Mouse (Mus musculus): ENCODE data around the gene Ptprg. TPM values are rescaled to one million over a fixed set of nuclear protein-coding genes. Genes with fewer than 3 reads are reported as not detected.

Ptprg gene
- total RNA-seq, 2 experiments from 2014 or later = 123 TPM

DNA sequence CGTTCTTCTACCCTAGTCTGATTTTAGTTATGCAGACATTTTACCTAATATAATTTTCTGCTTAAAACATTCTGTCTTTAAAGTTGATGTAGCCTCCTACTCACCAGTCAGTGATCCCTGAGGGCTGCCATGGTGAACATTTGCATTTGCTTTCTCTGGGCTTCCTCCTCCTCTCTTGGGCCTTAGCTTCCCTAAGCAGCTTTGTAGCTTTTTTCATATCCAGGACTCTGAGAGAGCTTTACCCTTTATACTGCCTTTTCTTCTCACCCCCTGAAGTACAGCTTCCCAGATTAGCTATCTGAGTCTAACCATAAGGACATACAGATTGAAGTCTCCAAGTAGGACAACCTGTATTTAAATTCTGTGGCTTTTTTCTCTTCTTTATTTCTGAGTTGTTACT lies 284.4 kb downstream of the Ptprg start:
- DNase-seq (ENCODE audit: low spot score in 2 of 2) = no peak
- intact Hi-C loops (cut with DNase I) = no loop called here

DNA sequence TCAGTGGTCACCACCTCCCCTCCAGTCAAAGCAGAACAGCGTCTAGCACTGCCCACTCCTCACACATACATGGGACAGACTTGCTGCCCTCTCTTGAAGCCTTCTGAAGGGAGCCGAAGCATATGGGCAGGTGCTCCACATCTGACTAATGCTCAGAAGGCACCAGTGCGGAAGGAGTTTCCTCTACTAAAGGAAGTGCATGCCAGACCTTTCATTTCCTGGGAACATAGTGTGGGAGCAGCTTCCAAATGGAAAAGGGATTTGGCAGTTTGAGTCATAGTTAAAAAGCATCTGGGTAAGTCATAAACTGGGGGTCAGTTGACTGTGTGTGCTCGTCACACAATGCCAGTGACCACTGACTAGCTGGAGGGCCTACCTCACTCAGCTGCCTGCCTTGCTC lies 288.3 kb downstream of the Ptprg start:
- peak in 1 of 2 experiments; percentile 18 for DNase-seq (ENCODE audit: low spot score in 2 of 2)
- intact Hi-C loops (cut with DNase I) = no loop called here

DNA sequence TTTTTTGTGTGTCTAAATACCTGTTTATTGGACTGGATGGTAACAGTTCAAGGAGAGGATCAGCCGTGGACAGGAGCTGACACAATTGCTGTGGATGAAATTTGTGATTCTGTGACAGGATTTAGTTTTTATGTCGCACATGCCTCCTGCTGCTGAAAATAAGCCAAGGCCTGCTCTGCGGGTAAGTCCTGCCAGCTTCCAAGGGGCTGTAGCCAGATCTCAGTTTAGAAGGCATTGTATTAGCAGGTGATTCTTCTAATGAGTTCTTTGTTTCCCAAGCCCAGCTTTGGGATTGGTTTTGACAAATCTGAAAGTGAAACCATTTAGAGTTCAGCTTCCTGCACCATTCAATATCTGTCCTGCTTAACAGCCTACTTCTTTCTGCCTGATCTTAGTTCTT lies 299.6 kb downstream of the Ptprg start:
- intact Hi-C loops (cut with DNase I) = no loop called here
- no peak for DNase-seq (ENCODE audit: low spot score in 2 of 2)

DNA sequence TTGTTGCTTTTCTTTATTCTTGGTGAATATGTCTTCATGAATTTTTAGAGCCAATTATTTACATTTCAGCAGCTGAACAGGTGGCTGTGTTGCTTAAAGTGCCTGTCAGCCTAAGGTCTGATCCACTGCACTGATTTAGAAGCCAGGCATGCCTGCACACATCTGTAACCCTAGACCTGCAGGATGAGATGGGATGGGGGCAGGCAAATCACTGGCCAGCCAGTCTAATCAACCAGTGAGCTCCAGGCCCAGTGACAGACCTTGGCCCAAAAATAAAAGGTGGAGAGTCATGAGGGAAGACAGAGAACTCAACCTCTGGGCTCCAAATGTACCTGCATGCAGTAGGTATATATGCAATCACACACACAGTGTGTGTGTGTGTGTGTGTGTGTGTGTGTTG lies 302.2 kb downstream of the Ptprg start:
- intact Hi-C loops (cut with DNase I) = no loop called here
- no peak for DNase-seq (ENCODE audit: low spot score in 2 of 2)

DNA sequence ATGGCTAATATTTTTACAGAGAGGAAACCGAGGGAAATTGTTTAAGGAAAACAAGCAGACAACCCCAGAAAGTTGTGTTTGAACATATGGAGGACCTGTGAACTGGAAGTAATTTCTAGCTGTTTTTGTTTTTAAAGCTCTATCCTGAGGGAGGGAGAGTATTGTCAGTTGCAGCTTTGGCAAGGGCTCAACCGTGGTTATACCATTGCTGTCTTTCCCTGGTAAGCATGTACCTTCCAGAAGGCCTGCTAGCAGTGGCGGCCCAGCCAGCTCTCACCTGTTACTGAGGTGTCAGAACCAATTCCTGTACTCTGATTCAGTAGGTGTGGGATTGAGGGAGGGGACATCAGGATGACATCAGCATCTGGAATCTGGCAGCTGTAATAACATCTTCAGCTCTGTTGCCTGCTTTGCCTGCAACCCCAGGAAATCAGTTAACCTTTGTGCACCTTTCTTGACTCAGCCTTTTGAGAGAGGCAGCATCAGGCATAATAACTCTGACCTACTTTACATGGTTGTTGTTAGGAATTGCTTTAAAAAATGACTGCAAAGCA lies 304.7 kb downstream of the Ptprg start:
- intact Hi-C loops (cut with DNase I) = no loop called here
- no peak for DNase-seq (ENCODE audit: low spot score in 2 of 2)

DNA sequence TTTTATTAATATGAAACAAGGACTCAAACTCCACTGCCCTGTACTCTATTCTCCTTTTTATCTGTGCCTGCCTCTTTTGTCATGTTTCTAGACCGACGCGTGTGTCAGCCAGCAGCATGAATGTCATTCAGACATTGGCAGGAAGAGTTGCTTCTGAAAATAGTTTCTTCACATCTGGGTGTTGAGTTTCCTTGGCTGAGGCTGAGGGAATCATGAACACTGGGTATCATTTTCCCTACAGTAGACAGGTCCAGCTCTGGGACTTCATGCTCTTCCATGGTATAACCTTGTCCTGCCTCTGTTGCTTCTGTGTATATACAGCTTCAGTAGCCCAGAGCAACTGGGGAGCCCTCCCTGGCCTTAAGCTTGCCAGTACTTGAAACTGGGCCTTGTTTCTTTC lies 310.0 kb downstream of the Ptprg start:
- intact Hi-C loops (cut with DNase I) = no loop called here
- DNase-seq (ENCODE audit: low spot score in 2 of 2) = no peak

DNA sequence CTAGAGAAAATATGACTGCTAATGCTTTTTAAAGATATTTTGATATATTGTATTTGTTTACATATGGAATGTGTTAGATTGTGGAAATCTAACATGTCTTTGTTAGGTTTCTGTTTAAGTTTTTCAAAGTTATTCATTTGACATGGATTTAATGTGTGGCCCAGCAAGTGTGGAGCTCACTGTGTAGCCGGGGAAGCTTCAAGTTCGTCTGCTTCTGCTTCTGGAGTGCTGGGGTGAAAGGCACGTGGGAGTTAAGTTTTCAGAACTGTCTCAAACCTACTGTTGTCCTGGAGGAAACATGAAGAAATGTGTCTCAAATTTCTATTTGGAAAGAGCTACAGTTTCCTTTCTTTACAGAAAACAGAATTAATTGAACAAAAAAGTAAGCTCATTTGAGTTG lies 311.5 kb downstream of the Ptprg start:
- intact Hi-C loops (cut with DNase I) = no loop called here
- no peak for DNase-seq (ENCODE audit: low spot score in 2 of 2)

DNA sequence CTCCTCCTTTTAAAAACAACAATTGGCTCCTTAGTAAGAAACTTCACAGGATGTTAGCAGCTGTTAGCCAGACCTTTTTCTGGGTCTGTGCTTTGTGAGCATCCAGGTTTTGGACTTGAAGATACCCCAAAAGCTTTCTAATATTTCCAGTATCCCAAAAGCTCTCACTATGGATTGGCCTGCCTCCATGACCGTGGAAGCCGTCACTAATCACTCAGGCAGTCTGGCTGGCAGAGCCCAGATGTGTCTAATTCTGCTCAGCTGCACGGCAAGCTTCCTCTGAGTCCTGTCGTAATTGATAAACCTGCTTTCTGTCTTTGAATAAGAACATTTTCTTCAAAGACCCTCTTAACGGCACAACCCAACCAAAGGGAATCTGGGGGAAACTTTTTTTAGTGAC lies 312.0 kb downstream of the Ptprg start:
- intact Hi-C loops (cut with DNase I) = no loop called here
- DNase-seq (ENCODE audit: low spot score in 2 of 2) = no peak

DNA sequence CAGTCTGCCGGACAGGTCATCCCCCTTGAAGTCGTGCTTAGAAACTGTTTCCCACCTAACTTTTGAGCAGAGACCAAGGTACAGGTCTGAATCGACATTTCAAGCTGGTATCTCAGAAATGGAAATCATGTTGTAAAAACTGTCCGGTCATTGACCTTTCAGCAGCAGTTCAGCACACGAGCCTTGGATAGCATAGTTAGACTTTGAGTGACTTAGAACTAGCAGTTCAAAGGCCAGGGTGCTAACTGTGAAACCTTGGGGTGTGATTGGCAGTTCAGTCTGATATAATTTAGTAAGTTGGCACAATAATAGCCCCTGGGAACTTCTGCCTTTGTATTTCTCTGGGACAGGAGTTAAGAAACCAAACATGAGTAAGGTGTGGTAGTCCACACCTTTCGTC lies 312.5 kb downstream of the Ptprg start:
- intact Hi-C loops (cut with DNase I) = no loop called here

DNA sequence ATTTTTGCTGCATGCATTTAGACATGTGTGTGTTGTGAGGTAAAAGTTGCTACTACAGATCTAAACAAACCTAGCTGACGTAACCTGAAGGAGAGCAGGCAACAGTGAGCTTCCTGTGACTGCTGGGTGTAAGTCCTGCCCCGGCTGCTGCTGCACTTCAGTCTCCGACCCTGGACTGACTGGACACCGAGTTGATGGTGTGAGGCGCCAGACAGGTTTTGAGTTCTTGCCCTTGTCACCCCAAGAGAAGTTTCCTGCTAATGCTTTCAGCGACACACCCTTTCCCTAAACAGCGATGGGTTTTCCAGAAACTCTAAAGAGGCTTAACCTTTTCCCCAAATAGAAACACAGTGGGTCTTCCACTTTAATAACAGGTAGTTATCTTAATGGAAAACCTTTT lies 313.1 kb downstream of the Ptprg start:
- no peak for DNase-seq (ENCODE audit: low spot score in 2 of 2)
- intact Hi-C loops (cut with DNase I) = no loop called here

More for the DNA sequence above, 312.5 kb downstream of the Ptprg start:
- no peak for DNase-seq (ENCODE audit: low spot score in 2 of 2)

DNA sequence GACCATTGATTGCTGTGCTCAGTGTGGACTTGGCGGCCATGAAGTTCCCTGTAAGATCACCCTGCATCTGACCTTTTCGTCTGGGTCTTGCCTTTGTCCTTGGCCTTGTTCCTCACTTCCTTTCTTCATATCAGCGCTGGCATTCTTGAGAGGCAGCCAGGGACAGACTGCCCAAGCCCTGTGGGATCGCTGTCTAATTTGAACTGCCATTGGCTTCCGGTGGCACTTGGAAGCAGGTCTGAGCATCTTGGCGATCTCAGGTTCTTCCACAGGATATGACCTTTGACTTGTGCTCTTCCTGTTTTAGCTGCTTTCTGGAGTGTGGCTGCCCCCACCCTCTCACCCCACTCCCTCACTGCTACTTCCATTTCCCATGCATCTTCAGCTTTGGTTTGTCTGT lies 315.3 kb downstream of the Ptprg start:
- intact Hi-C loops (cut with DNase I) = no loop called here
- no peak for DNase-seq (ENCODE audit: low spot score in 2 of 2)

DNA sequence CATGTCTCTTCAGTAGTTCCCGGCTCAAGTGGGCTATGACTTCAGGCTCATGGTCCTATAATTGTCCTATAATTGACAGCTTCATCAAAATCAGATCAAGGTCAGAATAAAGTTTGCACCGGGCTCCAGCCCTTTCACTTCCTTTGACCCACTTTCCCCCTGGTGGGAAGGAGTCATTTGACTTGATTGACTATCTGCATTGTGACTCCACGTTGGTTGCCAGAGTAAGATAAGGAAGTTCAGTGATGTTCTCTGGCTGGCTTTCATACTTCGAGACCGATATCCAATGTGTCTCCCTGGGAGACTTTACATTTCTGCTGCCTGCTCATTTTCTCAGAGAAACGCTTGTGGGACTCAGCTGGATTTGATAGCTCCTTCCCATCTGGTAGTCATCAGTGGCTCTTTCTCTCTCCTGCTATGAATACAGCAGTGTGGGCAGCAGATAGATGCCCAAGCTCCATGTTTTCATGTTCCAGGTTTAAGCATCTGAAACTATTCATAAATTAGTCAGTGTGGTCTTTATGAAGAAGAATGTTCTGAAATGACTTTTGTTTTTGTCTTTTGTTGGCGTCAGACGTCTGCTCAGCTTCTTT lies 318.5 kb downstream of the Ptprg start:
- intact Hi-C loops (cut with DNase I) = no loop called here
- peak; percentile 36 to 52 for DNase-seq (ENCODE audit: low spot score in 2 of 2)

DNA sequence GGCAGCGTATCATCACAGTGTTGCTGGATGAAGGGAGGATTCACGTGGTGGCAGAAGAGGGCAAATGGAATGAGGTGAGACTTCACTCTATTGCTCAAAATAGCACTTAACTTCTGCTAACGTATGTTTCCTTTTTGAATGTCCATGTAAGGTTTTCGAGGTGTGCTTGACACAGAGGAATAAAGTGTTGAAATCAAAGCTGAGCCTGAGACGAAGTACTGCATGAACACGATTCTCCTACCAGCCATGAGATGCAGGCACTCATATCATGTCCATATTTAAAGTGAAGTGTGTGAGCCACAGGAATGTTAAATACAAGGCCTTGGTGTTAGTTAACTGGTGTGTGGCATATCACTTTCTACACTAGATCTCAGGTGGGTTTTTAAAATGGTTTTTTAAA lies 320.9 kb downstream of the Ptprg start:
- DNase-seq (ENCODE audit: low spot score in 2 of 2) = no peak
- intact Hi-C loops (cut with DNase I) = no loop called here

DNA sequence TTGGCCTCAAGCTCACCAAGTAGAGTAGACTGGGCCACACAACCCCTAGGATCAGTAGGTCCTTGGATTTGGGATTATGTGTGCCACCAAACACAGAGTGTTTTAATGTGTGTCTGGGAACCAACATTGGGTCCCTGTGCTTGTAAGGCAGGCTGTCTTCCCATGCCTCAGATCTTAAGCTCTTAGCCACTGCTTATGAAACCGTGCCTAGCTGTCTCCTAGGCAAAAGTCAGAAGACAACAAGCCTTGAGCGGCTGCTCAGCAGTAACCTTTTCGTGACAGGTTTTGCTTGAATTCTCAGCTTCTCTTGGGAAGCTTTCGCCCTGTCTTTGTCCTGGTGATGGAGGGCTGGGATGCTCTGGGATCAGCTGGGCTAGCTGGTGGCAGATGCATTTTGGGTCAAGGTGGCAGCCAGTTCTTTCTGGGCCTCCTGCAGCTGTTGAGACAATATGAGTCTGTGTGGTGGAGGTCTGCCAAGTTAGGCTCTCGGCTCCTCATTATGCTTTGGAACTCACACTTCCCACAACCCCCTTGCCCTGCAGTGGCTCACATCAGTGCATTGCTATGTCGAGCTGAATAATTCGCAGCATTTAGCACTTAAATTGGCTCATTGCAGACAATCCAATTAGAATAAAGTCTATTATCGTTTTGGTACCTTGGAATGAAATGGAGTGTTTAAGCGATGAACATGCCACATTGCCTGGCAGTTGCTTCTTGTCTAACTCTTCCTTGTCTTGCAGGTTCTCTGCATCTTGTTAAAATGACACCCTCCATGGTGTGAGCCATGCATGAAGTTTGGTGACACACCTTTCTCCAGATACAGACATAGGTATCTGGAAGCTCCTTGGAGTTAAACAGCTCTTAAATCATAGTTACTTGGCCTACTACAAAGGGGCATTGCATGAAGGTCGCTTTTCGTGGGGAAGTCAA lies 321.9 kb downstream of the Ptprg start:
- intact Hi-C loops (cut with DNase I) = no loop called here
- peak; percentile 57 to 83 for DNase-seq (ENCODE audit: low spot score in 2 of 2)

DNA sequence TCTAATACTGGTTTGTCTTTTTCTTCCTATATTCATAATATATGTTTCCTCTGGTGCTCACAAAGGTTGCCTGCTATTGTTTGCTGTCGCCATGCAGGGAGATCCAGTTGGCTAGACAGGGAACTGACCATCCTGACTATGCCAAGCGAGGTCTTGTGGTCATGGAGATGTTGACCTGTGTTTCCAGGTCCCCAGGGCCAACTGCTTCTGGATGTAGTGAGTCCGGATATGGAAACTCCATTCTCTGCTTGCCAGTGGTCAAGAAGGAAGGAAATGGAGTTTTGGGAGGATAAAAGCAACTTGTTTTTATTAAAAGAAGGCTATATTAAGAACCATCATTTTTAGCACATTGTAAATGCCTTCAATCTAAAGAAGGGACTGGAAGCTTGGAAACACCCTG lies 327.8 kb downstream of the Ptprg start:
- DNase-seq (ENCODE audit: low spot score in 2 of 2) = no peak
- intact Hi-C loops (cut with DNase I) = loop anchor here (10.0 kb wide), 1 partner anchor 326 kb away; the partner anchor contains the start of gene Ptprg

DNA sequence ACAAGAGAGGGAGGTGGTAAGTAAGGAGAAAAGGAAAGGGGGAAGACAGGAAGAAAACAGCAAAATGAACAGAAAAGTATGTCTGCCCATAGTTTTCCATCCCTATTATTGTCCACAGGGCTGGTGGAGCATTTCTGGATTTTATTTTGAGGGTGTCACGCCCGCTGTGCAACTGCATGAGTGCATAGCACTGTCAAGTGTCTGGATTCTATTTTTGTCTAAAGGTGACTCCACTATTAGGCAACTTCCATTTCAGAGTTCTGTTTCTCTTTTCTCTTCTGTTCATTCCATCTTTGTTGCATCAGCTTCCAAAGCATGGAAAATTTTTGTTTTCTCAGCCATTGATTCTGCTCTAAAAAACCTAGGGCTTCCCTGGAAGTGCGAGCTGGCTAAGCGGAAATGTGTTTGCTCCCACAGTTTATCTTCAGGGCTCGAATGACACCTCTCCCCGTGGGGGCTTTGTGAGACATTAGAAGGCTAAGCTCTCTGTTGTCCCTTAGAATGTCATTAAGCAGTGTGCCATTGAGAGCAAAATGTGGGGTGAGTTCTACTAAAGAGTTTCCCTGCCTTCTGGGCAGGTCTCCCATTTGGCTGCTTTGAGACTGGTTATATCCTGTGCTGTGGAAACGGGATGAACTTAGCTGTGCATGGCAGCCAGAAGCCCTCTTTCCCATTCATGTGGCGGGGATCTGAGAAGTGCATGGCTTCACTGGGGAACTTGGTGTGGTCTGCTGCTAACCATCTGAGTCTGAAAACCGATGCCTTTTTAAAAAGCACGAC lies 330.0 kb downstream of the Ptprg start:
- intact Hi-C loops (cut with DNase I) = loop anchor here (10.0 kb wide), 1 partner anchor 329 kb away; the partner anchor contains the start of gene Ptprg
- peak in 1 of 2 experiments; percentile 27 for DNase-seq (ENCODE audit: low spot score in 2 of 2)

DNA sequence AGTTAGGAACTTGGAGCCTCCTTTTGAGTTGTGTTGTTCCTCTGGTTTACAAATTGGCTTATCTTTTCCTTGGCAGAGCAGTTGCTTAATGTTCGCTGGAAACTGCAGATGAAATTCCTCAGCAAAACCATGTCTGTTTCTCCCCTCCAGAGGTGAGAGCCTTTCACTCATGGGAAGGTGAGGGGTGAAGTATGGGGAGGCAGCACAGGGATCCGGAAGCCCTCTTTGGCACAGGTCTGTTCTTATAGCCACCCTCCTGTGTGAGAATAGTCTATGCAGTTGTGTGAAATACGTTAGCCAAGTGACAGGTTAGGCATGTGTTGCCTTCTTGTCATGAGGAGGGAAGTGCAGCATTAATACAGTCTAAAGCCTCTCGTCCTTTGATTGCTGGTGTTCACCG lies 330.7 kb downstream of the Ptprg start:
- no peak for DNase-seq (ENCODE audit: low spot score in 2 of 2)
- intact Hi-C loops (cut with DNase I) = loop anchor here (10.0 kb wide), 1 partner anchor 329 kb away; the partner anchor contains the start of gene Ptprg

DNA sequence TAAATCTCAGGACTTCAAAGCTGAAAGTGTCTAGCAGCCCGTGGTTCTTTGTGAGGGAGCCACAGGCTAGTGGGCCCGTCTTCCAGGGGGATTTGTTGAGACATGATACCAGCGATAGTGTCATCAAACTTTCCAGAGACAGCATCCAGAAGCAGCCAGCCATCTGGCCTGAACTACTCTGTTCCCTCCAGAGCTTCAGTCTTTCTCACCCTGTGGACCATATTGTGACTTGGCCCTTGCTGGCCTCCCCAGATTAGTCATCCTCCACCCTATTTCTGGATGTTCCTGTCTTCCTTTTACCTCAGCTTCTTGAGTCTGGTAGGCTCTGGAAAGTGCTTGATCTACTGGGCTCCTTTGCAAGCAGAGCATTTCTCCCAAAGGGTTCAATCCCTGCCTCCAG lies 333.1 kb downstream of the Ptprg start:
- intact Hi-C loops (cut with DNase I) = loop anchor here (10.0 kb wide), 1 partner anchor 332 kb away; the partner anchor contains the start of gene Ptprg
- DNase-seq (ENCODE audit: low spot score in 2 of 2) = no peak

DNA sequence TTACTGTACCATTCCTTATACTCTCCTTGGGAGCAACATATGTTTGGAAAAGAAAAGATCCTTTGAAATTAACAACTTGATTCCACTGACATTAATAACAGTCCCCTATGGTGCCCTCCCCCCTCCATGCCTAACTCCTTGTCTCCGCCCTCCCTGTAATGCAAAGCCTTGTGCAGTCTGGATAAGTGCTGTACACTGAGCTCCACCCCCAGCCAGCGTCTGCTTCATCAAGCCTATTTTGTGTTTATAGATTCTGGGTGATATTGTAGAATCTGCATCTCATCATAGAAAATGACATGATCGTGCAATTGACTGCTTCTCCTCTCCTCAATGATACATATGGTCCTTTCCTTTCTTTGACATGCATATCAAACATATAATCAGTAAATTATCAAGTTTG lies 337.6 kb downstream of the Ptprg start:
- no peak for DNase-seq (ENCODE audit: low spot score in 2 of 2)
- intact Hi-C loops (cut with DNase I) = no loop called here

DNA sequence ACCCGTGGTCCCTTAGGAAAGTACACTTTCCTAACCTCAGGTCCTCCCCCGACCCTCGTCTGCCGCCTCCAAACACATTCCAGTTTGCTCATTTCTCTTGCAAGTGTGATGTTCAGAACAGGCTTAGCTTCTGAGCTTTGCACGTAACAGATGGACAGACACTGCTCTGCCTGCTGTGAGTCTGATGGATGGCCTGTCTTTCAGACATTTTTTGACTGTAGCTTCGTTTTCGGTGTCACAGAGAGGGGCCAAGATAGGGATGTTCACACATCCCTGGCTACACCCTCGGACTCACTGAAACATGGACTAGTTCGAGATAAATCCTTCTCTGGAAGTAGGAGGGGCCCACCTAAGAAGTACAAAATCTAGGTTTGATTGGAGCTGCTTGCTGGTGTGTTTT lies 339.3 kb downstream of the Ptprg start:
- DNase-seq (ENCODE audit: low spot score in 2 of 2) = no peak
- intact Hi-C loops (cut with DNase I) = no loop called here
